Mouse (Mus musculus): ENCODE results near the gene Hoxb5. TPM values are rescaled to one million over a fixed set of nuclear protein-coding genes. Genes with fewer than 3 reads are reported as not detected.

The Hoxb5 gene
- polyA plus RNA-seq, 1 experiment from 2014 or later = not detected

DNA sequence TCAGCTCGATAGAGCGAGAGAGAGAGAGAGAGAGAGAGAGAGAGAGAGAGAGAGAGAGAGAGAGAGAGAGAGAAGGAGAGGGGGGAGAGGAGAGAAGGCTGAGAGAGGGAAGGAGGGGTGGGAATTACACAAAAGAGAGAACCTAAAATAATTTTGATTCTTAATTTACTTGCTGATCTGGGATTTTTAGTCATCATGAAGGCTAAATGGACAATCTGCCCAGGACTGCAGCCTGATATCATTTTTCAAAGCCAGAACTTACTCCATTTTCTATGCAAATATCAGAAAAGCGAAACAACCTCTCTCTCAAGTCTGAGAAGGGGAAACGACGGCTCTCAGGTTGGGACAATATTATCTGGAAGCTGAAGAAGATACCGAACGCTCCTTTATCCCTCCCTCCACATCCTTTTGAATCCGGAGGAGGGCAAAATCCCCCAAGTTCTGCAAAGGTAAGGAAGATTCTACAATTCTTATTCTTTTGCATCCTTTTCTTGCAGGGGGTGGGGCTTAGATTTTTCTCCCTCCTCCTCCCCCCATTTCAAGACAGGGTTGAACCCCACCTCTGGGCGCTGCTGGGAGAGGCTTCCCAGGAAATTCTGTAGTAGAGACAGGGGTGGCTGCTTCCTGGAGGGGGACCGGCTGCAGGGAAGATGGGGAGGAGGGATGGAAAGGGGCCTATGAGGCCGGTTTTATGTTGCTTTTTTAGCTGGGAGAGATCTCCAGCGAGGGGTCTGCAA is 10.4 kb upstream of the Hoxb5 start:
- H3K27me3 ChIP-seq = peaks cover 99% of the 10 kb centered on the region
- H3K27ac ChIP-seq = no peak overlapping the region
- ATAC-seq = no peak
- no peak overlapping the region for H3K4me3 ChIP-seq
- WGBS = 2% methylated on average over 12 of the region's 12 CpGs
- no peak overlapping the region for H3K4me2 ChIP-seq
- no peak overlapping the region for H3K9ac ChIP-seq
- H3K9me3 ChIP-seq (replicated peaks) = no peaks in the 10 kb centered on the region
- H3K4me1 ChIP-seq = no peaks in the 10 kb centered on the region
- no peaks in the 10 kb centered on the region for H3K36me3 ChIP-seq (ENCODE audit: poor library complexity, severe bottlenecking)

DNA sequence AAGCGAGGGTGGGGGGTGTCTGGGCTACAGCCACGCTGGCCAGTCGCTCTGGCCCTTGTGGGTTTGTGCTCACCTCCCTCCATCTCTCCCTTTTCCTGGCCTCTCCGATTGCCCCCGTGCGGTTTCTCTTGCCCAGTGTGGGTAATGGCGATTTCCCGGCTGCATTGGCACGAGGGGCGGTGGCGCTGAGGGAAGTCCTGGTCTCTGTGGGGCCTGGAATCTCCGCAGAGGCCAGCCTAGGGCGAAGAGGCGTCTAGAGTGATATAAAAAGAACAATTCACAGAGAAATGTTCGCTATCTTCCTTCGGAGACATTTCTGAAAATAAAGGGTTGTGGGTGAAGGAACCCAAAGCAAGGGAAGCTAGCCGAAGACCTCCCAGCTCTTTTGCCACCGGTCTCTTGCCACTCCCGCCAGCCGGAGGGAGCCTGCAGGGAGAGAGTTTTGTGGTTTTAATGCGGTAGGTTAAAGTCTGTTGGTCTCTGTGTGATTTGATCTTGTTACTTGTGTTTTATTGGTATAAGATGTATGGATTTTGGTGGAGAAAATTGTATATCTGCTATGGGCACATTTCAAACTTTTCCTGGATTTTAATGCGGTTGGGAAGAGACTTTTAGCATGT is 9.7 kb upstream of the Hoxb5 start:
- ATAC-seq = no peak
- H3K27ac ChIP-seq = no peak overlapping the region
- H3K9ac ChIP-seq = no peak overlapping the region
- H3K4me1 ChIP-seq = no peaks in the 10 kb centered on the region
- H3K4me2 ChIP-seq = no peak overlapping the region
- WGBS = under 1% methylated on average over 22 of the region's 22 CpGs
- H3K4me3 ChIP-seq = no peak overlapping the region
- H3K27me3 ChIP-seq = peaks cover 99% of the 10 kb centered on the region
- H3K36me3 ChIP-seq (ENCODE audit: poor library complexity, severe bottlenecking) = no peaks in the 10 kb centered on the region
- H3K9me3 ChIP-seq (replicated peaks) = no peaks in the 10 kb centered on the region

DNA sequence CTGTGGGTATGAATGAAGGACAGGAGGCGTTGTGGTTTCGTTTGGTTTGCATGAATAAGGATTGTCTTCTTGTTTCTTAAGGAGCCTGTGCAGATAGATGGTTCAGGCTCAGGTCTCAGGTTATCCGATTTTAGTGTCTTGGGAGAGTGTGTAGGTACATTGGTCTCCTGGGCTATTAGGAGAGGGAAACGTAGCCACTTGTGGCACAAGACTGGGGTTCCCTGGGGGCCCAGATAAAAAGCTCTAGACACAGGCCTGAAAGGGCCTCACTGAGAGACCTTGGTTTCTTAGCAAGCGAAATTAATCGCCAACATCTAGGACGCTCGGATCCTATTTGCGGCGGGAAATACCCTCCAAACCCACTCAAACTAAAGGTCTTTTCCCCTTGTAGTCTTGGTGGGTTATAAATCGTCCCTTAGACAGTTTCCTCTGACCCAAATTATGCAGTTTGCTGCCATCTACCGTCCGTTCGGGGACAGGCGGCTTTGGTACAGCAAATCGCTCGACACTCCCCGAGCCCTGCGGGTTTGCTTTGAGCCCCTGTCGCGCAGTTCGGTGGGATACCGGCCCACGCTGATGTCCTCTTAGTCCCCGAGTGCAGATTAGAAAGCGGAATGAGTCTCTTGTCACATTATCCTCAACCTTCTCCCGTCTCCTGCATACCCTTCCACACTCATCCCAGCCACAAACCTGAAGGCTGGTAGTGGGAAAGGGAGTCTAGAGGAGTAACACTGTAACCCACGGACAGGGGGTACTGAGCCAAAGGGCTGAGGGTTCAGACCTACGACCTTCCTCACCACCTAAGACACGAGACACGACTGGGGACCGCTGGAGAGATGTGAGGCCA is 8.7 kb upstream of the Hoxb5 start:
- no peaks in the 10 kb centered on the region for H3K4me1 ChIP-seq
- WGBS = under 1% methylated on average over 32 of the region's 32 CpGs
- no peaks in the 10 kb centered on the region for H3K36me3 ChIP-seq (ENCODE audit: poor library complexity, severe bottlenecking)
- H3K27me3 ChIP-seq = peaks cover 99% of the 10 kb centered on the region
- ATAC-seq = no peak
- no peaks in the 10 kb centered on the region for H3K9me3 ChIP-seq (replicated peaks)
- H3K4me3 ChIP-seq = no peak overlapping the region
- H3K27ac ChIP-seq = no peak overlapping the region
- H3K4me2 ChIP-seq = no peak overlapping the region
- no peak overlapping the region for H3K9ac ChIP-seq

DNA sequence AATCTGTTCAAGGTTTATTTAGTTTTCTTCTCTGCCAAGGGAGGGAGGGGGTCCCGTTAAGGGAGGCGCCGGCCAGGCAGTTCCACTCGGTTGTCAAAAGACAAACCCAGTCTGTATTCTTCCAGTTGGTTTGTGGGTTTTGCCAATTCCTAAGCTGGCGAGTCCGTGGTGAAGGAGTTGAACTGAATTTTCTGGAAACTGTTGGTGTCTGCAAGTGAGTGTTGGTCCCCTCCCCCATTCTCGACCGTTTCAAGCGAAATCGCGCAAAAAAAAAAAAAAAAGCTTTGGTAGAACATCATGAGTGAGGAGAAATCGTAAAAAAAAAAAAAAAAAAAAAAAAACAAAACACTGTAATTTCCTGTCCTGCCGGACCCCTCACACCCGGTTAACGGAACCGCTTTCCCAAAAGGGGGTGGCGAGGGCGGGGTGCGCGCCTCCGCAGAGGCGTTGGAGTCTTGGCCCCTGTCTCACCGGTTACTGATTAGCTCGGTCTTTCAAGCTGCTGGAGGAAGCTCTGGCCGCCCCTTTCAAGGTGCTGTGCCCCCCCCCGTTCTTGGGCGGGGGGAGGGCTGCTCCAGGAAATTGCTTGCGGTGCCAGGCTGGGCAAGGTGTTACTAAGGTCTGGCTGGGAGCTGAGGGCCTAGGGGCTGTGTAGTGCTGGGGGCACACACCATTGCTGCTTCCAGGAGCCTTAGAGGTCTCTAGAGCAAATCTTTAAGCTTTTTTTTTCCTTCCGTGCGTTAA is 7.9 kb upstream of the Hoxb5 start:
- no peak overlapping the region for H3K27ac ChIP-seq
- 2% methylated on average over 30 of the region's 30 CpGs for WGBS
- ATAC-seq = no peak
- H3K9ac ChIP-seq = no peak overlapping the region
- H3K4me2 ChIP-seq = no peak overlapping the region
- peaks cover 99% of the 10 kb centered on the region for H3K27me3 ChIP-seq
- no peaks in the 10 kb centered on the region for H3K4me1 ChIP-seq
- no peaks in the 10 kb centered on the region for H3K9me3 ChIP-seq (replicated peaks)
- no peak overlapping the region for H3K4me3 ChIP-seq
- H3K36me3 ChIP-seq (ENCODE audit: poor library complexity, severe bottlenecking) = no peaks in the 10 kb centered on the region

DNA sequence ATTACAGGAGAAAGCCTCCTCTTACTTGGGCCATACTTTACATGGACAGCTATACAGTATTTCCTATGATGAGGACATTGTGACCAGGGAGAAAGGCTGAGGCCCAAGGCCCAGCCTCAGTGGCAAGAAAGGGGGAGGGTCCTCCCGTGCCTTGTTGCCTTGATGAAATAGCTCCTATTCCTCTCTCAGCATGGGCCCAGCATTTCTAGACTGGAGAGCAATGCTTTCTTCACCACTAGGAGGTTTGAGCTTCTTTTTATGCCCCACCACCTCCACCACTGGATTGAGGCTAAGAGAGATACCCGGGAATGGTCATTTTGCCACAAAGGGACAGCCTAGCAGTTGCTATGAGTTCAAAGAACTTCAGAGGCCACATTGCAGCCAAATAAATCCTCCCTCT is 6.1 kb upstream of the Hoxb5 start:
- no peaks in the 10 kb centered on the region for H3K4me1 ChIP-seq
- WGBS = 5% methylated on average over 2 of the region's 2 CpGs
- no peaks in the 10 kb centered on the region for H3K9me3 ChIP-seq (replicated peaks)
- no peak overlapping the region for H3K4me3 ChIP-seq
- H3K36me3 ChIP-seq (ENCODE audit: poor library complexity, severe bottlenecking) = no peaks in the 10 kb centered on the region
- ATAC-seq = no peak
- peaks cover 100% of the 10 kb centered on the region for H3K27me3 ChIP-seq
- H3K9ac ChIP-seq = no peak overlapping the region
- no peak overlapping the region for H3K27ac ChIP-seq
- no peak overlapping the region for H3K4me2 ChIP-seq

DNA sequence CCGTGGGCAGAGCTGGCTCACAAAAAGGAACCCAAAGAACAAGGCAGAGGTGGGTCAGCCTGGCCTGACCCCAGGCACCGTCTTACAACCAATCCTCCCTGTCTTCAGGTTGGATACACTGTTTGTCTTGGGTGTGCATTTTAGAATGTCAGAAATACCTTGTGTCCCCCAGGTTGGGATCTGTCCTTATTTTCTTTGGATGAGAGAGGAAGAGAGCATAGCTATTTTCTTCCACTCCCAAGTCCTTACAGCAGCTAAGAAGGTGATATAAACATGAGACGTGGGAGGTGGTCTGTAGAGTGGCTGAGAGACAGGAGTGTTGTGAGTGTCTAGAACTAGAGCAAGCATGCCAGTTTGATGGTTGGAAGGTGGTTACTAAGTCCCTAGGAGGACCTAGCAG is 5.7 kb upstream of the Hoxb5 start:
- Histone ChIP-seq H3K4me1 (no peaks in the 10 kb centered on the region), H3K27ac (no peak overlapping the region), H3K36me3 (ENCODE audit: poor library complexity, severe bottlenecking) (no peaks in the 10 kb centered on the region), H3K4me3 (no peak overlapping the region), H3K4me2 (no peak overlapping the region), H3K27me3 (peaks cover 100% of the 10 kb centered on the region), H3K9me3 (replicated peaks) (no peaks in the 10 kb centered on the region), H3K9ac (no peak overlapping the region)
- ATAC-seq = no peak
- 2% methylated on average over 3 of the region's 3 CpGs for WGBS

DNA sequence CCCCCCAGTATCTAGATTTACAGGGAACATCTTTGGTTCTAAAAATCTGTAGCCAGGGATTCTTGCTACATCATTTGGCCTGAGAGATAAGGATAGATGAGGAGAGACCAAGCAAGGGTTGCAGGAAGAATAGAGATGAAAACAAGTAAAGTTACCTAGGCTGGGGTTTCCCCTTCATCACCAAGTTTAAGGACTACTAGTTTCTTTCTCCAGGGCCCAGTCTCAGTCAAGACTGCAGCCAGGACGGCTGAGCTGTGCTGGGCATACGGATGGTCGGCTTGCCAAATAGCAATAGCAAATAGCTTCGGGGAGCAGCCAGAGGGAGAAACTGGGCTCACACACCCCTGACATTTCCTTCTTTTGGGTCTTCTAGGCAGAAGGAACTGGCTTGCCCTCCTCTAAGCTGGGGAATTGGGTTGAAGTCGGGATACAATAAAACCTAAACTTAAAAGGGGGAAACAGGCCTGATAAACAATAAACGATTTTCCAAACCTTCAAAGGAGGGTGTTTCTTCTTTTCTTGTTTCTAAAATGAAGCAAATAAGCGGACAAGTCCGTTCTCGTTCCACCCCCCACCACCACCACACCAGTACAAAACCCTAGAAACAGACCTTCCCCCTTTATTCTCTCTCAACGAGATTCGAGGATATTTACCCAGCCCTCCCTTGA is 5.0 kb upstream of the Hoxb5 start:
- no peaks in the 10 kb centered on the region for H3K36me3 ChIP-seq (ENCODE audit: poor library complexity, severe bottlenecking)
- no peaks in the 10 kb centered on the region for H3K4me1 ChIP-seq
- no peaks in the 10 kb centered on the region for H3K9me3 ChIP-seq (replicated peaks)
- H3K27me3 ChIP-seq = peaks cover 100% of the 10 kb centered on the region
- H3K27ac ChIP-seq = no peak overlapping the region
- 3% methylated on average over 11 of the region's 11 CpGs for WGBS
- H3K4me3 ChIP-seq = no peak overlapping the region
- no peak for ATAC-seq
- H3K9ac ChIP-seq = no peak overlapping the region
- no peak overlapping the region for H3K4me2 ChIP-seq

DNA sequence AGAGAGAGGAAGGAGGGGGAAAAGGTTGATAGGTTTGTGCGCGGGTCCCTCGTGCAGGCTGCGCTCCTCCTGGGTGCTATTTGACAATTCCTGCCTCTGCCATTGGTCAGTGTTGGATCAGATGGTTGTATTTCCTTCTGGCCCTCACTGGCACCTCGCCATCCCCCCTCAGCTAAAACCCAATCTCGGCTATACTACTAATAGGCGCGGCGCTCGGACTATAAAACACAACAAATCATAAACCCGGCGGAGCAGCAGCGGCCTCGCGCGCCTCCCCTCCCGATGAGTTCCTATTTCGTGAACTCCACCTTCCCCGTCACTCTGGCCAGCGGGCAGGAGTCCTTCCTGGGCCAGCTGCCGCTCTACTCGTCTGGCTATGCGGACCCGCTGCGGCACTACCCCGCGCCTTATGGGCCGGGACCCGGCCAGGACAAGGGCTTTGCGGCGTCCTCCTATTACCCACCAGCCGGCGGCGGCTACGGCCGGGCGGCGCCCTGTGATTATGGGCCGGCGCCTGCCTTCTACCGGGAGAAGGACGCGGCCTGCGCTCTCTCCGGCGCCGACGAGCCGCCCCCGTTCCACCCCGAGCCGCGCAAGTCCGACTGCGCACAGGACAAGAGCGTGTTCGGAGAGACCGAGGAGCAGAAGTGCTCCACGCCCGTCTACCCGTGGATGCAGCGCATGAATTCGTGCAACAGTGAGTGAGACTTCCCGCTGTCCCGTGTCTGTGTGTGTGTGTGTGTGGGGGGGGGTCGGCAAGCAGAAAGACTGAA is 4.1 kb upstream of the Hoxb5 start:
- Histone ChIP-seq H3K27me3 (peaks cover 100% of the 10 kb centered on the region), H3K4me2 (no peak overlapping the region), H3K4me1 (peaks cover 7% of the 10 kb centered on the region; the same call in 1 of the 2 replicates), H3K9me3 (replicated peaks) (no peaks in the 10 kb centered on the region), H3K4me3 (no peak overlapping the region), H3K9ac (no peak overlapping the region), H3K27ac (no peak overlapping the region), H3K36me3 (ENCODE audit: poor library complexity, severe bottlenecking) (no peaks in the 10 kb centered on the region)
- no peak for ATAC-seq
- under 1% methylated on average over 64 of the region's 66 CpGs for WGBS

DNA sequence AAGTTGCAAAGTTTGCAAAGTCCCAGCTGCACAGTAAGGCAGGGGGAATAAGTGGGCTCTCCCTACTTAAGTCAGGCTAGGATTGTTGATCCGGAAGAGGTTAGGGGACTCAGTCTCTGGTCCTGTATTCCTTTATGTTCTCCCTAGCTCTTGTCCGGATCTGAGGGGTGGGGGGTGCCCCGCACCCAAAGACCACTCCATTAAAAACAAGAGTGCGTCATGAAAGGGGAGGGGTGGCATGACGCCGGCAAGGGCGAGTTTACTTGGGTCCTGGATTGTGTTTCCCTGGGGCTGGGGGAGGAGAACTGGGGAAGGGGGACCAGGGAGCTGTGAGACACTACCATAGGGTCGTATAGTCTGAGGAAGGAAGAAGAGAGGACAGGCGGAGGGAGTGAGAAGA is 3.4 kb upstream of the Hoxb5 start:
- Histone ChIP-seq H3K9ac (no peak overlapping the region), H3K27me3 (peaks cover 100% of the 10 kb centered on the region), H3K27ac (no peak overlapping the region), H3K9me3 (replicated peaks) (no peaks in the 10 kb centered on the region), H3K4me3 (no peak overlapping the region), H3K36me3 (ENCODE audit: poor library complexity, severe bottlenecking) (no peaks in the 10 kb centered on the region), H3K4me2 (no peak overlapping the region), H3K4me1 (peaks cover 7% of the 10 kb centered on the region; the same call in 1 of the 2 replicates)
- ATAC-seq = no peak
- 1% methylated on average over 9 of the region's 9 CpGs for WGBS

DNA sequence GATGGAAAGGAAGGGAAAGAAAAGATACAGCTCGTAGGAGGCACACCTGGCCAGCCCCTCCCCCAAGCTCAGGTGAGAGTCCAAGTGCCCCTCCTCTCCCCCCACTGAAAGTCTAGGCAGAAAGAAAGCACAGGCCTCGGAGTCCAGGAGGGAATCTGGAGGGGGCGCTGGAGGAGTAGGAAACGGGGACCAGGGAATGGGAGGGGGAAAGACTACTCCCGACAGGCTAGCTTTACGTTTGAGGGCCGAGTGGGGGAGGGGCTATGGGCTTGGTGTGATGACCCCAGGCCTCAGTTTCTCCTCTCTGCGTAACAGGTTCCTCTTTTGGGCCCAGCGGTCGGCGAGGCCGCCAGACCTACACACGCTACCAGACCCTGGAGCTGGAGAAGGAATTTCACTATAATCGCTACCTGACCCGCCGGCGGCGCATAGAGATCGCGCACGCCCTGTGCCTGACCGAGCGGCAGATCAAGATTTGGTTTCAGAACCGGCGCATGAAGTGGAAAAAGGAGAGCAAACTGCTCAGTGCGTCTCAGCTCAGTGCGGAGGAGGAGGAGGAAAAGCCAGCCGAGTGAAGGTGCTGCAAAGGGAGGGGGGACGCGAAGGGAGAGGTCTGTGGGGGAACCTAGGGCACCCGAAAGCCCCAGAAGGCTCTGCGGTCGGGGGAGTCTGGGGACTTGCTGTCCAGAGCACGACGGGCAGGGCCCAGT is 2.6 kb upstream of the Hoxb5 start:
- H3K4me2 ChIP-seq = no peak overlapping the region
- no peak overlapping the region for H3K9ac ChIP-seq
- WGBS = 1% methylated on average over 35 of the region's 35 CpGs

More for the DNA sequence above, 2.6 kb upstream of the Hoxb5 start:
- H3K9me3 ChIP-seq (replicated peaks) = no peaks in the 10 kb centered on the region
- ATAC-seq = no peak
- no peak overlapping the region for H3K27ac ChIP-seq
- no peaks in the 10 kb centered on the region for H3K36me3 ChIP-seq (ENCODE audit: poor library complexity, severe bottlenecking)
- H3K27me3 ChIP-seq = peaks cover 100% of the 10 kb centered on the region
- H3K4me1 ChIP-seq = peaks cover 7% of the 10 kb centered on the region; the same call in 1 of the 2 replicates
- H3K4me3 ChIP-seq = no peak overlapping the region; the same call in 1 of the 2 replicates

Data from forebrain, embryonic 13.5 days (tissue).